Mouse (Mus musculus) neural tube, embryonic 11.5 days (tissue): ENCODE results near the gene Ltb. TPM values are rescaled to one million over a fixed set of nuclear protein-coding genes. Genes with fewer than 3 reads are reported as not detected.

ENCODE experiments used
- ATAC-seq: fragments of 200-750 bp; cut with Nextera tagmentation; 2 replicates; pipeline ENCODE4 v1.8.0; 2017; ENCODE audit warnings: moderate number of reproducible peaks, mild to moderate bottlenecking, moderate TSS enrichment, moderate library complexity; ENCODE audit not compliant: insufficient read depth, low FRiP score, low TSS enrichment
- DNase-seq: peaks from one replicate; pipeline ENCODE4 v3.0.0-alpha.2; 2015; ENCODE audit warnings: low spot score
- H3K27ac ChIP-seq: fragments of 300-500 bp; sonication (generic); 2 replicates; pipeline ENCODE4 v1.5.1; 2014; ENCODE audit warnings: low read depth, mild to moderate bottlenecking, low read length
- H3K27me3 ChIP-seq: fragments of 300-500 bp; sonication (generic); 2 replicates; pipeline ENCODE4 v1.6.1; 2014; ENCODE audit warnings: mild to moderate bottlenecking, low read length, mixed read lengths; ENCODE audit not compliant: control insufficient read depth, insufficient read depth
- H3K36me3 ChIP-seq: fragments of 300-500 bp; sonication (generic); 2 replicates; pipeline ENCODE4 v1.6.1; 2014; ENCODE audit warnings: mild to moderate bottlenecking, low read length, moderate library complexity, mixed read lengths; ENCODE audit not compliant: control insufficient read depth, insufficient read depth
- H3K4me1 ChIP-seq: fragments of 300-500 bp; sonication (generic); 2 replicates; pipeline ENCODE4 v1.6.1; 2014; ENCODE audit warnings: low read length, mixed read lengths; ENCODE audit not compliant: control insufficient read depth, insufficient read depth
- H3K4me2 ChIP-seq: fragments of 300-500 bp; sonication (generic); 2 replicates; pipeline ENCODE4 v1.6.1; 2014; ENCODE audit warnings: low read depth, mild to moderate bottlenecking, moderate library complexity
- H3K4me3 ChIP-seq: fragments of 300-500 bp; sonication (generic); 2 replicates; pipeline ENCODE4 v1.5.1; 2014; ENCODE audit warnings: low read depth, low read length
- H3K9ac ChIP-seq: fragments of 300-500 bp; sonication (generic); 2 replicates; pipeline ENCODE4 v1.6.1; 2014; ENCODE audit warnings: mild to moderate bottlenecking, low read length
- H3K9me3 ChIP-seq: fragments of 300-500 bp; sonication (generic); 2 replicates; pipeline ENCODE4 v1.6.1; 2016; ENCODE audit warnings: low read length; ENCODE audit not compliant: control insufficient read depth
- WGBS: fragments of 180-500 bp; shearing (Covaris S2); extraction: QIAGEN DNeasy Blood & Tissue Kit; methylation state at CpG from one replicate; pipeline ENCODE4 v1.1.7; 2014; 5-methylcytosine and 5-hydroxymethylcytosine counted together
- polyA plus RNA-seq: library from polyadenylated mRNA; unstranded; fragments of >200 nt; fragmentation: Nextera tagmentation; extraction: Ambion mirVana; gene quantifications from 2 replicates; pipeline ENCODE4 v1.2.1, GENCODE M21; 2014

Gene Ltb
- polyA plus RNA-seq, 1 experiment from 2014 or later: 0.27 TPM

- 72% methylated on average over 11 of the region's 11 CpGs for WGBS
- no peaks in the 10 kb centered on the region for H3K4me1 ChIP-seq
- H3K4me2 ChIP-seq: no peak overlapping the region
- no peak overlapping the region for H3K4me3 ChIP-seq
- no peaks in the 10 kb centered on the region for H3K9me3 ChIP-seq
- ATAC-seq: no peak
- no peaks in the 10 kb centered on the region for H3K36me3 ChIP-seq
- no peak overlapping the region; the same call in 1 of the 2 replicates for H3K9ac ChIP-seq
- H3K27me3 ChIP-seq: no peaks in the 10 kb centered on the region
- DNase-seq: no peak
- no peak overlapping the region for H3K27ac ChIP-seq
These were observed 21.6 kb upstream of the Ltb start for GRCm38 (mm10) chr17:35172445-35173234.

GRCm38 (mm10) chr17:35173329-35173728 lies 20.9 kb upstream of the Ltb start:
- Histone ChIP-seq H3K27me3 (no peaks in the 10 kb centered on the region), H3K27ac (no peak overlapping the region), H3K4me1 (no peaks in the 10 kb centered on the region), H3K4me2 (no peak overlapping the region), H3K4me3 (no peak overlapping the region), H3K9ac (no peak overlapping the region), H3K9me3 (no peaks in the 10 kb centered on the region), H3K36me3 (no peaks in the 10 kb centered on the region)
- DNase-seq (no peak), ATAC-seq (no peak)
- WGBS: 75% methylated on average over 3 of the region's 3 CpGs

- WGBS: 72% methylated on average over 8 of the region's 8 CpGs
- no peaks in the 10 kb centered on the region for H3K9me3 ChIP-seq
- no peak overlapping the region for H3K9ac ChIP-seq
- no peak overlapping the region for H3K4me3 ChIP-seq
- no peaks in the 10 kb centered on the region for H3K27me3 ChIP-seq
- H3K36me3 ChIP-seq: no peaks in the 10 kb centered on the region
- H3K4me1 ChIP-seq: no peaks in the 10 kb centered on the region
- no peak overlapping the region for H3K27ac ChIP-seq
- no peak overlapping the region for H3K4me2 ChIP-seq
- DNase-seq (no peak), ATAC-seq (no peak)
These were observed 19.9 kb upstream of the Ltb start for GRCm38 (mm10) chr17:35174201-35174977.

GRCm38 (mm10) chr17:35175382-35175781 lies 18.9 kb upstream of the Ltb start:
- DNase-seq: no peak
- Histone ChIP-seq H3K36me3 (no peaks in the 10 kb centered on the region), H3K4me3 (no peak overlapping the region), H3K27ac (no peak overlapping the region), H3K27me3 (no peaks in the 10 kb centered on the region), H3K4me2 (no peak overlapping the region), H3K9ac (no peak overlapping the region), H3K4me1 (no peaks in the 10 kb centered on the region), H3K9me3 (no peaks in the 10 kb centered on the region)
- no peak for ATAC-seq
- WGBS: 84% methylated on average over 6 of the region's 6 CpGs

- ATAC-seq: no peak
- Histone ChIP-seq H3K27me3 (no peaks in the 10 kb centered on the region), H3K36me3 (no peaks in the 10 kb centered on the region), H3K9ac (no peak within 1 kb of the TSS), H3K9me3 (no peaks in the 10 kb centered on the region), H3K4me1 (no peaks in the 10 kb centered on the region), H3K27ac (no peak within 1 kb of the TSS), H3K4me3 (no peak within 1 kb of the TSS), H3K4me2 (no peak within 1 kb of the TSS)
- DNase-seq: no peak
- WGBS: 65% methylated on average over 2 of the region's 2 CpGs
These were observed 18.3 kb upstream of the Ltb start, which contains the start of gene Aif1 for GRCm38 (mm10) chr17:35175968-35176367. Gene Aif1 (minus strand): TSS chr17:35176068.

- ATAC-seq (0 out of 2 replicates have a peak, but pooled peaks have one; percentile 38), DNase-seq (peak; percentile 73)
- Histone ChIP-seq H3K36me3 (no peaks in the 10 kb centered on the region), H3K4me1 (no peaks in the 10 kb centered on the region), H3K9me3 (no peaks in the 10 kb centered on the region), H3K27ac (no peak overlapping the region), H3K9ac (no peak overlapping the region), H3K4me2 (no peak overlapping the region), H3K4me3 (no peak overlapping the region), H3K27me3 (no peaks in the 10 kb centered on the region)
- WGBS: 15% methylated on average over 5 of the region's 5 CpGs
These were observed 15.7 kb upstream of the Ltb start for GRCm38 (mm10) chr17:35178528-35178927.

- no peak overlapping the region for H3K4me2 ChIP-seq
- H3K36me3 ChIP-seq: no peaks in the 10 kb centered on the region
- WGBS: 84% methylated on average over 5 of the region's 5 CpGs
- H3K9me3 ChIP-seq: no peaks in the 10 kb centered on the region
- H3K27ac ChIP-seq: no peak overlapping the region
- DNase-seq: no peak
- no peak overlapping the region for H3K4me3 ChIP-seq
- no peaks in the 10 kb centered on the region for H3K4me1 ChIP-seq
- H3K27me3 ChIP-seq: no peaks in the 10 kb centered on the region
- ATAC-seq: no peak
- no peak overlapping the region for H3K9ac ChIP-seq
These were observed 14.1 kb upstream of the Ltb start for GRCm38 (mm10) chr17:35180093-35180492.

- Histone ChIP-seq H3K4me3 (peak overlapping the region; percentile 34), H3K4me2 (peak overlapping the region; percentile 52), H3K9me3 (no peaks in the 10 kb centered on the region), H3K9ac (peak overlapping the region; percentile 49), H3K4me1 (no peaks in the 10 kb centered on the region), H3K36me3 (no peaks in the 10 kb centered on the region), H3K27me3 (no peaks in the 10 kb centered on the region), H3K27ac (no peak overlapping the region)
- ATAC-seq (no peak), DNase-seq (peak; percentile 76)
- 3% methylated on average over 18 of the region's 18 CpGs for WGBS
These were observed 8.3 kb upstream of the Ltb start for GRCm38 (mm10) chr17:35185639-35186611.
